Mouse (Mus musculus) G1E-ER4 (cell line): ENCODE data around the gene Vmn1r178. TPM values are rescaled to one million over a fixed set of nuclear protein-coding genes. Genes with fewer than 3 reads are reported as not detected.
"Not testable (repeated sequence)": the region's sequence is repeated elsewhere in the genome, so short reads cannot be mapped to it uniquely, and the experiment has no call there.

Source experiments
- GATA1 ChIP-seq: IDR thresholded peaks from one replicate; pipeline ENCODE4 v1.8.0; 2012; ENCODE audit warnings: low read length, inconsistent platforms
- polyA plus RNA-seq: library from polyadenylated mRNA; stranded (reverse); fragments of >175 nt; gene quantifications from 2 replicates; pipeline ENCODE4 v1.2.3, GENCODE M21; 2012

Gene Vmn1r178
- not detected in 2 replicates for polyA plus RNA-seq

DNA sequence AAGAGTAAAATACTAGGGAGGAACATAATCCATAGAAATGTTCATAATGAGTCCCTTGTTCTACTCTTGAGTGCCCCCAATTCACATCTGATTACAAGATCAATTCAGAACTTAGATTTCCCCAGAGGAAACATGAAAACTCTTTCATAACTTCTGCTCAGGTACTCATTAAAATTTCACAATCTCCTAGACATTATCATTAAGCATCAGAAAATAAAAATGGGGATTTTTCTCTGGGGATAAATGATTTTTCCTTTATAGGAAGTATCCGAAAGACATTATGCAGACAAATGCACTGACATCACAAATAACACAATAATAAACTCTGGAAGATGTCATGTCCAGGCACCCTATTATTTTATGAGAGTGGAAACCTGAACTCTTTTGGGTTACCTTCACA lies at the start of gene Vmn1r178:
TSS of gene Vmn1r178 (plus strand) at position 301 of the 400 bp plus-strand sequence.
- TF ChIP-seq GATA1, result no peak

- not testable (repeated sequence) for TF ChIP-seq GATA1
Observed at GRCm38 (mm10) chr7:23866349-23866748, 25.5 kb upstream of the Vmn1r178 start, which contains the start of gene Vmn1r177. Vmn1r177 (minus strand) TSS chr7:23866449.

GRCm38 (mm10) chr7:23926678-23927077 lies 34.9 kb downstream of the Vmn1r178 start, which contains the start of gene Vmn1r179:
Vmn1r179 (plus strand) TSS chr7:23926978.
- no peak for TF ChIP-seq GATA1

Other genes with a start within 250 kb of the Vmn1r178 start
- gene Vmn1r172, start 233.7 kb upstream of the Vmn1r178 start, polyA plus RNA-seq, result not detected in 2 replicates
- not detected in 2 replicates for gene Vmn1r173, start 191.3 kb upstream of the Vmn1r178 start, polyA plus RNA-seq
- gene Vmn1r174, start 139.7 kb upstream of the Vmn1r178 start, polyA plus RNA-seq, result not detected in 2 replicates
- gene Vmn1r175, start 81.4 kb upstream of the Vmn1r178 start, polyA plus RNA-seq, result not detected in 2 replicates
- gene Vmn1r176, start 54.6 kb upstream of the Vmn1r178 start, polyA plus RNA-seq, result not detected in 2 replicates
- not detected in 2 replicates for gene Vmn1r177, start 25.6 kb upstream of the Vmn1r178 start, polyA plus RNA-seq
- not detected in 2 replicates for gene Vmn1r179, start 35.0 kb downstream of the Vmn1r178 start, polyA plus RNA-seq
- not detected in 2 replicates for gene Vmn1r180, start 58.6 kb downstream of the Vmn1r178 start, polyA plus RNA-seq
- gene Vmn1r181, start 82.6 kb downstream of the Vmn1r178 start, polyA plus RNA-seq, result not detected in 2 replicates
- gene V1rd19, start 109.7 kb downstream of the Vmn1r178 start, polyA plus RNA-seq, result not detected in 2 replicates
- gene Vmn1r183, start 161.2 kb downstream of the Vmn1r178 start, polyA plus RNA-seq, result not detected in 2 replicates
- 12.0 and 14.5 TPM in 2 replicates for gene Zfp180, start 189.9 kb downstream of the Vmn1r178 start, polyA plus RNA-seq
- gene Zfp112, start 220.3 kb downstream of the Vmn1r178 start, polyA plus RNA-seq, result 0.05 TPM in 2 replicates
- gene Zfp235, start 242.2 kb downstream of the Vmn1r178 start, polyA plus RNA-seq, result 3.2 and 3.6 TPM in 2 replicates